Mouse (Mus musculus) intestine, embryonic 14.5 days (tissue): ENCODE results near the gene Eif5a. TPM values are rescaled to one million over a fixed set of nuclear protein-coding genes. Genes with fewer than 3 reads are reported as not detected.

ENCODE experiments used
- ATAC-seq: fragments of 200-750 bp; cut with Nextera tagmentation; replicated peaks from 2 replicates; pipeline ENCODE4 v1.8.0; 2017; ENCODE audit warnings: low read depth, moderate number of reproducible peaks, moderate TSS enrichment, moderate library complexity; ENCODE audit not compliant: low FRiP score, low TSS enrichment
- DNase-seq: peaks from one replicate; pipeline ENCODE4 v3.0.0-alpha.2; 2018; ENCODE audit warnings: low spot score
- H3K27ac ChIP-seq: fragments of 300-500 bp; sonication (generic); 2 replicates; pipeline ENCODE4 v1.5.1; 2014; ENCODE audit warnings: low read depth, mild to moderate bottlenecking, control low read depth
- H3K27me3 ChIP-seq: fragments of 300-500 bp; sonication (generic); replicated peaks from 2 replicates; pipeline ENCODE4 v1.6.1; 2014; ENCODE audit warnings: low read length, control low read depth; ENCODE audit not compliant: control insufficient read depth, insufficient read depth
- H3K36me3 ChIP-seq: fragments of 300-500 bp; sonication (generic); 2 replicates; pipeline ENCODE4 v1.6.1; 2014; ENCODE audit warnings: low read length, control low read depth; ENCODE audit not compliant: control insufficient read depth, insufficient read depth
- H3K4me1 ChIP-seq: fragments of 300-500 bp; sonication (generic); replicated peaks from 2 replicates; pipeline ENCODE4 v1.6.1; 2014; ENCODE audit warnings: low read length, control low read depth, mixed read lengths; ENCODE audit not compliant: control insufficient read depth, insufficient read depth
- H3K4me2 ChIP-seq: fragments of 300-500 bp; sonication (generic); 2 replicates; pipeline ENCODE4 v1.6.1; 2014; ENCODE audit warnings: low read length
- H3K4me3 ChIP-seq: fragments of 300-500 bp; sonication (generic); 2 replicates; pipeline ENCODE4 v1.5.1; 2014; ENCODE audit warnings: low read depth, low read length, control low read depth, mixed read lengths
- H3K9ac ChIP-seq: fragments of 300-500 bp; sonication (generic); 2 replicates; pipeline ENCODE4 v1.6.1; 2014; ENCODE audit warnings: mild to moderate bottlenecking, low read length
- H3K9me3 ChIP-seq: fragments of 300-500 bp; sonication (generic); 2 replicates; pipeline ENCODE4 v1.6.1; 2016; ENCODE audit warnings: low read length, control low read depth; ENCODE audit not compliant: control insufficient read depth
- WGBS: fragments of 180-500 bp; shearing (Covaris S2); extraction: QIAGEN DNeasy Blood & Tissue Kit; methylation state at CpG from one replicate; pipeline ENCODE4 v1.1.7; 2014; 5-methylcytosine and 5-hydroxymethylcytosine counted together
- polyA plus RNA-seq: library from polyadenylated mRNA; unstranded; fragments of >200 nt; fragmentation: Nextera tagmentation; extraction: Ambion mirVana; gene quantifications from 2 replicates; pipeline ENCODE4 v1.2.1, GENCODE M21; 2014

Eif5a gene
- polyA plus RNA-seq, 1 experiment from 2014 or later: 1,877 TPM

GRCm38 (mm10) chr11:69894671-69895070, 27.1 kb downstream of the Eif5a start:
- no peak overlapping the region for H3K9ac ChIP-seq
- no peak overlapping the region for H3K4me3 ChIP-seq
- no peaks in the 10 kb centered on the region for H3K9me3 ChIP-seq
- no peaks in the 10 kb centered on the region for H3K36me3 ChIP-seq
- WGBS: 81% methylated on average over 5 of the region's 5 CpGs
- H3K4me1 ChIP-seq: peaks cover 8% of the 10 kb centered on the region
- H3K27ac ChIP-seq: no peak overlapping the region
- no peak overlapping the region for H3K4me2 ChIP-seq
- no peak for DNase-seq
- H3K27me3 ChIP-seq: no peaks in the 10 kb centered on the region
- ATAC-seq: no peak

DNA sequence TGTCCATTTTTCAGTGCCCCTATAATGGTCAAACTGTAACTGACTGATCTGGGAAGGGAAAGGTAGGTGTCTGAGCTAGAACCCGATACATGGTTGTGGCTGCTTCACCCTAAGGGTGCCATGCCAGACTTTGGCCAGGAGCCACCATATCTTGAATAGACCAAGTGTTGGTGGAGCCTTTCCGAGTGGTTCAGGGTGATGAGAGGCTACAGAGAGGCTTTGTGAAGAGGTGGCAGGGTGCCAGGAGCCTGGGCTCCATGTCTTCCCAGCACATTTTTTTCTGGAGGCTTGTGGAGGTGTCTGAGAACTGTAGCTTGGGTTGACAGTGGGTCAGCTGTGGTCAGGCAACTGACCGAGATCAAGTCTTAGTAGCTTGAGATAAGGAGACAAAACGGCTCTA, 30.3 kb downstream of the Eif5a start:
- Histone ChIP-seq H3K27me3 (no peaks in the 10 kb centered on the region), H3K9ac (no peak overlapping the region), H3K4me1 (no peaks in the 10 kb centered on the region), H3K27ac (no peak overlapping the region), H3K4me2 (no peak overlapping the region), H3K4me3 (no peak overlapping the region), H3K36me3 (no peaks in the 10 kb centered on the region), H3K9me3 (no peaks in the 10 kb centered on the region)
- ATAC-seq (no peak), DNase-seq (no peak)
- WGBS: 72% methylated on average over 4 of the region's 4 CpGs

- no peaks in the 10 kb centered on the region for H3K9me3 ChIP-seq
- ATAC-seq: no peak
- DNase-seq: no peak
- H3K4me2 ChIP-seq: no peak overlapping the region
- H3K27ac ChIP-seq: no peak overlapping the region
- WGBS: 64% methylated on average over 8 of the region's 8 CpGs
- no peaks in the 10 kb centered on the region for H3K27me3 ChIP-seq
- H3K36me3 ChIP-seq: no peaks in the 10 kb centered on the region
- no peak overlapping the region for H3K9ac ChIP-seq
- H3K4me1 ChIP-seq: no peaks in the 10 kb centered on the region
- H3K4me3 ChIP-seq: no peak overlapping the region
Measured at GRCm38 (mm10) chr11:69886907-69887635, 34.7 kb downstream of the Eif5a start.

DNA sequence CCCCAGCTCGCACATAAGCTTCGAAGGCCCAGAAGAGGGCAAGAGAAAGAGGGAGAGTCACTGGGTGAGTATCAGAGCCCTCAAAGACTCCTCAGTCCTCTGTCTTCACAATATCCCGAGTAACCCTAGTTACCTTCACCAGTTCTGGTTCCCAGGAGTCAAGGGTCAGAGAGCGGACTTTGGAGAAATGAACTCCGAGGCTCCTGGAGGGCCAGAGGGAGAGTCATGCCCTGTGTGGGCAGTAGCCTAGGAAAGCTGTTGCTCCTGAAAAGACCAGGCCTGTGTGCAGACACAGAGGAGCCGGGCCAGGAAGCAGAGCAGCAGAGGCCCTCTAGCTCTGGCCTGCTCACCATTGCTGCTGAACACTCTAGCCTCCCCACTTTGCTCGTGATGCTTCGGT, 37.1 kb downstream of the Eif5a start:
- H3K9ac ChIP-seq: no peak overlapping the region
- H3K4me2 ChIP-seq: no peak overlapping the region
- no peaks in the 10 kb centered on the region for H3K9me3 ChIP-seq
- no peak overlapping the region for H3K27ac ChIP-seq
- 72% methylated on average over 8 of the region's 8 CpGs for WGBS
- H3K4me1 ChIP-seq: peaks cover 12% of the 10 kb centered on the region
- DNase-seq (no peak), ATAC-seq (no peak)
- H3K36me3 ChIP-seq: no peaks in the 10 kb centered on the region
- no peaks in the 10 kb centered on the region for H3K27me3 ChIP-seq
- no peak overlapping the region for H3K4me3 ChIP-seq

- no peak overlapping the region for H3K9ac ChIP-seq
- ATAC-seq (no peak), DNase-seq (no peak)
- H3K4me3 ChIP-seq: no peak overlapping the region
- no peak overlapping the region for H3K4me2 ChIP-seq
- H3K4me1 ChIP-seq: peaks cover 16% of the 10 kb centered on the region
- no peaks in the 10 kb centered on the region for H3K36me3 ChIP-seq
- H3K9me3 ChIP-seq: no peaks in the 10 kb centered on the region
- 73% methylated on average over 9 of the region's 9 CpGs for WGBS
- H3K27me3 ChIP-seq: no peaks in the 10 kb centered on the region
- H3K27ac ChIP-seq: no peak overlapping the region
Measured at GRCm38 (mm10) chr11:69884240-69884639, 37.5 kb downstream of the Eif5a start.

GRCm38 (mm10) chr11:69883527-69884151, 38.1 kb downstream of the Eif5a start:
- no peaks in the 10 kb centered on the region for H3K36me3 ChIP-seq
- no peak overlapping the region for H3K27ac ChIP-seq
- DNase-seq (no peak), ATAC-seq (no peak)
- H3K9ac ChIP-seq: no peak overlapping the region
- H3K27me3 ChIP-seq: no peaks in the 10 kb centered on the region
- WGBS: 84% methylated on average over 8 of the region's 8 CpGs
- H3K9me3 ChIP-seq: no peaks in the 10 kb centered on the region
- no peak overlapping the region for H3K4me2 ChIP-seq
- no peak overlapping the region for H3K4me3 ChIP-seq
- H3K4me1 ChIP-seq: peaks cover 20% of the 10 kb centered on the region

DNA sequence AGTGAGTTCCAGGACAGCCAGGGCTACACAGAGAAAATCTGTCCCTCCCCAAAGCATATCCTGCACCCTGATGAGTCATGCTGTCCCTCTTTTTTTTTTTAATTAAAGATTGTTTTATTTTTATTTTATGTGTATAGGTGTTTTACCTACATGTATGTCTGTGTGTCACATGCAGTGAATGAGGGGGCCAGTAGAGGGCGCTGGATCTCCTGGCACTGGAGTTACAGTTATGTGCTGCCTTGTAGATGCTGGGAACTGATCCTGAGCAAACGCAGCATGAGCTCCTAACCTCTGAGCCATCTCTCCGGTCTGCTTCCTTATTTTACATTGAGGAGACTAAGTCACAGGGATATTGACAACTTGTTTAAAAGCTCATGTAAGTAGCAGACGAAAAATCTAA, 38.7 kb downstream of the Eif5a start:
- Histone ChIP-seq H3K27ac (no peak overlapping the region), H3K4me2 (no peak overlapping the region), H3K4me3 (no peak overlapping the region), H3K9me3 (no peaks in the 10 kb centered on the region), H3K36me3 (no peaks in the 10 kb centered on the region), H3K4me1 (peaks cover 20% of the 10 kb centered on the region), H3K27me3 (no peaks in the 10 kb centered on the region), H3K9ac (no peak overlapping the region)
- ATAC-seq (no peak), DNase-seq (peak; percentile 67)
- WGBS: 68% methylated on average over 4 of the region's 4 CpGs

DNA sequence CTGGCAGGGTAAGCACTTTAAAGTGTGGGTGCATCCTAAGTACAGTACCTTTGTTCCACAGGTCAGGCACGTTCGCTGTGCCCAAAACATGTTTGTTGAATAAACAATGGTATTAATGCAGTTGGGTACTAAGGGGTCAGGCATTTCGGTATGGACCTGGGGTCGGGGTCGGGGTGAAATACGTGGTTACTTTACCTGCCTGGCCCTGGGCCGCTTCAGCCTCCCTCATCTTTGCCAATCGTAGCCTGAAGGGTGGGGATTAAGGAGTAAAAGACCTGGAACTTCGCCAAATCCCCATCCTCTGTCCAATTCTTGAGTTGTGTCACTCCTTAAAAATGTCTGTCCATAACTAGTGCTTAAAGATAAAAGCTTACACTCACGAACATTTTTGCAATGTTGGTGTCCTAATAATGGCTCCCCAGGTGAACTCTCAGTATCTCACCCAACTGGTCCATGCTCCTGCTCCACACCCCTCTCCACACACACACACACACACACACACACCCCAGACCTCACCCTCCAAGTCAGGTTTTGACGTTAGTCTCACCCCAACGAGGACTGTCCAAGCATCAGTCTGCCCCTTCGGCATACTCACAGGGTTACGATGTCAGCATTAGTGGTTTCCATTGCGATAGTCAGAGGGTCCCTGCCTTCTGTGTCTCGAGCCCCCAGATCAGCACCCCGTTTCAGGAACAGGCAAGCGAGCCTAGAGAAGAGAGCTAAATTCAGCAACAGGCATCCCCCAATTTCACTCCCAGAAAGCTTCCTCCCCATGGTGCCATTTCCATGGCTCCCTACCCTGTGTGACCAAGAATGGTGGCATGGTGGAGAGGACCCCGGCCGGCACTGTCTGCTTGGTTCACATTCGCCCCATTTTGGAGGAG, 39.7 kb downstream of the Eif5a start:
- no peaks in the 10 kb centered on the region for H3K36me3 ChIP-seq
- H3K27me3 ChIP-seq: no peaks in the 10 kb centered on the region
- DNase-seq (no peak), ATAC-seq (no peak; the same call in 1 of the 2 replicates)
- H3K9me3 ChIP-seq: no peaks in the 10 kb centered on the region
- WGBS: 57% methylated on average over 21 of the region's 21 CpGs
- H3K27ac ChIP-seq: peak overlapping the region; percentile 88
- H3K9ac ChIP-seq: peak overlapping the region; percentile 55
- H3K4me2 ChIP-seq: peak overlapping the region; percentile 69
- H3K4me3 ChIP-seq: peak overlapping the region; percentile 52
- H3K4me1 ChIP-seq: peaks cover 20% of the 10 kb centered on the region
